Mouse (Mus musculus): ENCODE data around the gene Tmcc3. TPM values are rescaled to one million over a fixed set of nuclear protein-coding genes. Genes with fewer than 3 reads are reported as not detected.

The Tmcc3 gene
- polyA plus RNA-seq, 1 experiment from 2014 or later, result 42.9 TPM

GRCm38 (mm10) chr10:94473501-94473900, 161.8 kb downstream of the Tmcc3 start:
- no peak overlapping the region for H3K27ac ChIP-seq
- peaks cover 2% of the 10 kb centered on the region; the same call in 1 of the 2 replicates for H3K36me3 ChIP-seq (ENCODE audit: inconsistent target)
- no peak overlapping the region for H3K4me3 ChIP-seq (ENCODE audit: inconsistent target)
- WGBS (ENCODE audit: missing documents), result 93% methylated on average over 5 of the region's 5 CpGs
- H3K79me2 ChIP-seq (ENCODE audit: inconsistent target), result no peaks in the 10 kb centered on the region

GRCm38 (mm10) chr10:94474185-94474584, 162.4 kb downstream of the Tmcc3 start:
- Histone ChIP-seq H3K27ac (no peak overlapping the region), H3K4me3 (ENCODE audit: inconsistent target) (no peak overlapping the region), H3K36me3 (ENCODE audit: inconsistent target) (no peaks in the 10 kb centered on the region; the same call in 1 of the 2 replicates), H3K79me2 (ENCODE audit: inconsistent target) (no peaks in the 10 kb centered on the region)
- 67% methylated on average over 5 of the region's 5 CpGs for WGBS (ENCODE audit: missing documents)

GRCm38 (mm10) chr10:94477366-94478225, 165.8 kb downstream of the Tmcc3 start:
- 95% methylated on average over 13 of the region's 13 CpGs for WGBS (ENCODE audit: missing documents)
- no peaks in the 10 kb centered on the region for H3K79me2 ChIP-seq (ENCODE audit: inconsistent target)
- H3K27ac ChIP-seq, result no peak overlapping the region
- peaks cover 13% of the 10 kb centered on the region; the same call in 1 of the 2 replicates for H3K36me3 ChIP-seq (ENCODE audit: inconsistent target)
- no peak overlapping the region for H3K4me3 ChIP-seq (ENCODE audit: inconsistent target)

- no peak overlapping the region for H3K27ac ChIP-seq
- H3K79me2 ChIP-seq (ENCODE audit: inconsistent target), result no peaks in the 10 kb centered on the region
- H3K36me3 ChIP-seq (ENCODE audit: inconsistent target), result peaks cover 13% of the 10 kb centered on the region; the same call in 1 of the 2 replicates
- WGBS (ENCODE audit: missing documents), result 93% methylated on average over 13 of the region's 13 CpGs
- no peak overlapping the region for H3K4me3 ChIP-seq (ENCODE audit: inconsistent target)
Observed at GRCm38 (mm10) chr10:94479646-94480045, 167.9 kb downstream of the Tmcc3 start.

GRCm38 (mm10) chr10:94480380-94481101, 168.8 kb downstream of the Tmcc3 start:
- WGBS (ENCODE audit: missing documents), result 94% methylated on average over 11 of the region's 13 CpGs
- Histone ChIP-seq H3K27ac (no peak overlapping the region), H3K36me3 (ENCODE audit: inconsistent target) (peaks cover 13% of the 10 kb centered on the region; the same call in 1 of the 2 replicates), H3K79me2 (ENCODE audit: inconsistent target) (no peaks in the 10 kb centered on the region), H3K4me3 (ENCODE audit: inconsistent target) (no peak overlapping the region)

GRCm38 (mm10) chr10:94481613-94482012, 169.9 kb downstream of the Tmcc3 start:
- Histone ChIP-seq H3K36me3 (ENCODE audit: inconsistent target) (peaks cover 13% of the 10 kb centered on the region; the same call in 1 of the 2 replicates), H3K27ac (no peak overlapping the region), H3K79me2 (ENCODE audit: inconsistent target) (no peaks in the 10 kb centered on the region)

GRCm38 (mm10) chr10:94486179-94486578, 174.4 kb downstream of the Tmcc3 start:
- peaks cover 4% of the 10 kb centered on the region; the same call in 1 of the 2 replicates for H3K36me3 ChIP-seq (ENCODE audit: inconsistent target)
- H3K27ac ChIP-seq, result no peak overlapping the region
- 95% methylated on average over 2 of the region's 2 CpGs for WGBS (ENCODE audit: missing documents)
- H3K79me2 ChIP-seq (ENCODE audit: inconsistent target), result no peaks in the 10 kb centered on the region
- H3K4me3 ChIP-seq (ENCODE audit: inconsistent target), result no peak overlapping the region

More at GRCm38 (mm10) chr10:94481613-94482012, 169.9 kb downstream of the Tmcc3 start:
- no peak overlapping the region for H3K4me3 ChIP-seq (ENCODE audit: inconsistent target)

GRCm38 (mm10) chr10:94489509-94489908, 177.8 kb downstream of the Tmcc3 start:
- Histone ChIP-seq H3K27ac (no peak overlapping the region), H3K79me2 (ENCODE audit: inconsistent target) (no peaks in the 10 kb centered on the region), H3K36me3 (ENCODE audit: inconsistent target) (peaks cover 14% of the 10 kb centered on the region; the same call in 1 of the 2 replicates), H3K4me3 (ENCODE audit: inconsistent target) (no peak overlapping the region)
- WGBS (ENCODE audit: missing documents), result 90% methylated on average over 4 of the region's 4 CpGs

- no peak overlapping the region for H3K27ac ChIP-seq
- H3K79me2 ChIP-seq (ENCODE audit: inconsistent target), result no peaks in the 10 kb centered on the region
- H3K36me3 ChIP-seq (ENCODE audit: inconsistent target), result peaks cover 14% of the 10 kb centered on the region; the same call in 1 of the 2 replicates
- H3K4me3 ChIP-seq (ENCODE audit: inconsistent target), result no peak overlapping the region
- 92% methylated on average over 3 of the region's 3 CpGs for WGBS (ENCODE audit: missing documents)
Observed at GRCm38 (mm10) chr10:94491006-94491405, 179.3 kb downstream of the Tmcc3 start.

GRCm38 (mm10) chr10:94494403-94494846, 182.7 kb downstream of the Tmcc3 start:
- Histone ChIP-seq H3K79me2 (ENCODE audit: inconsistent target) (no peaks in the 10 kb centered on the region), H3K27ac (no peak overlapping the region), H3K36me3 (ENCODE audit: inconsistent target) (peaks cover 20% of the 10 kb centered on the region; the same call in 1 of the 2 replicates), H3K4me3 (ENCODE audit: inconsistent target) (no peak overlapping the region)
- WGBS (ENCODE audit: missing documents), result 82% methylated on average over 8 of the region's 8 CpGs

GRCm38 (mm10) chr10:94495496-94496235, 183.9 kb downstream of the Tmcc3 start:
- WGBS (ENCODE audit: missing documents), result 89% methylated on average over 7 of the region's 7 CpGs
- H3K36me3 ChIP-seq (ENCODE audit: inconsistent target), result peaks cover 20% of the 10 kb centered on the region; the same call in 1 of the 2 replicates
- H3K27ac ChIP-seq, result no peak overlapping the region
- H3K4me3 ChIP-seq (ENCODE audit: inconsistent target), result no peak overlapping the region
- H3K79me2 ChIP-seq (ENCODE audit: inconsistent target), result no peaks in the 10 kb centered on the region

GRCm38 (mm10) chr10:94496826-94497440, 185.2 kb downstream of the Tmcc3 start:
- peaks cover 12% of the 10 kb centered on the region; the same call in 1 of the 2 replicates for H3K36me3 ChIP-seq (ENCODE audit: inconsistent target)
- no peaks in the 10 kb centered on the region for H3K79me2 ChIP-seq (ENCODE audit: inconsistent target)
- 95% methylated on average over 8 of the region's 8 CpGs for WGBS (ENCODE audit: missing documents)
- H3K27ac ChIP-seq, result no peak overlapping the region
- H3K4me3 ChIP-seq (ENCODE audit: inconsistent target), result no peak overlapping the region

- Histone ChIP-seq H3K36me3 (ENCODE audit: inconsistent target) (peaks cover 6% of the 10 kb centered on the region; the same call in 1 of the 2 replicates), H3K4me3 (ENCODE audit: inconsistent target) (no peak overlapping the region), H3K27ac (no peak overlapping the region), H3K79me2 (ENCODE audit: inconsistent target) (no peaks in the 10 kb centered on the region)
- WGBS (ENCODE audit: missing documents), result 89% methylated on average over 16 of the region's 16 CpGs
Observed at GRCm38 (mm10) chr10:94500210-94500876, 188.6 kb downstream of the Tmcc3 start.
